Mouse (Mus musculus) lung, postnatal 0 days (tissue): Measurements from ENCODE around the gene Cog6.

Experiments
- CTCF ChIP-seq: IDR thresholded peaks from 2 replicates; pipeline ENCODE4 v1.5.1; 2016; ENCODE audit warnings: antibody characterized with exemption, mild to moderate bottlenecking
- EP300 ChIP-seq: IDR thresholded peaks from 2 replicates; pipeline ENCODE4 v1.6.1; 2016; ENCODE audit warnings: antibody characterized with exemption, mild to moderate bottlenecking, control low read depth

DNA sequence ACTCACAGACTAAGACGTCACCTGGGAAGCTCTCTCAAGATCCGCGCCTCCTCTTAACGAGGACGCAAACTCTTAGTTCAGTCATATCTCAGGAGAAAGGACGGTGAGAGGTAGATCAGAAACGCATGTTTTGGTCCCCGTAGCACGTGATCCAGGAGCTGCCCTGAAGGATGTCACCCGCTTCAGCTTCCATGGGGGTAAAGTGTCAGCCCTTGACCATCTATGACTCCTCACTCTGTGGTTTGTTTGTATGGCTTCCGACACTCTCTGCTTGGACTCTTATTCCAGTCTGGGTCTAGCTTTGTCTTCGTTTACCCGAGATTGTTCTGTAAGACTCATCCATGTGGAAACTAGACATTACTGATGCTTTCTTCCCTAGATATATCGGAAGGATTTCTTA is 54.6 kb downstream of the Cog6 start:
- TF ChIP-seq CTCF: no peak
- TF ChIP-seq EP300: no peak
